Mouse (Mus musculus) myocyte (in vitro differentiated cells): ENCODE results near the gene Edaradd. TPM values are rescaled to one million over a fixed set of nuclear protein-coding genes. Genes with fewer than 3 reads are reported as not detected.

Experiments
- H3K27me3 ChIP-seq: one replicate; pipeline ENCODE4 v1.6.1; 2011; ENCODE audit not compliant: control insufficient read depth, insufficient read depth, insufficient read length
- H3K36me3 ChIP-seq: one replicate; pipeline ENCODE4 v1.6.1; 2011; ENCODE audit not compliant: control insufficient read depth, insufficient read depth
- H3K4me2 ChIP-seq: one replicate; pipeline ENCODE4 v1.6.1; 2011; ENCODE audit warnings: low read depth, control low read depth
- H3K4me3 ChIP-seq: one replicate; pipeline ENCODE4 v1.5.1; 2011; ENCODE audit warnings: mild to moderate bottlenecking, control low read depth, moderate library complexity
- H3K79me2 ChIP-seq: one replicate; pipeline ENCODE4 v1.6.1; 2011; ENCODE audit not compliant: control insufficient read depth, insufficient read depth
- H3ac ChIP-seq: one replicate; pipeline ENCODE4 v1.6.1; 2011; ENCODE audit not compliant: control insufficient read depth, insufficient read length
- CEBPB ChIP-seq: IDR thresholded peaks from 2 replicates; pipeline ENCODE4 v1.6.1; 2011; ENCODE audit warnings: mild to moderate bottlenecking, moderate library complexity; ENCODE audit not compliant: poor library complexity, insufficient read depth, severe bottlenecking
- E2F4 ChIP-seq: IDR thresholded peaks from one replicate; pipeline ENCODE4 v1.6.1; 2011; ENCODE audit warnings: mild to moderate bottlenecking, control low read depth, moderate library complexity; ENCODE audit not compliant: insufficient read depth
- MAX ChIP-seq: IDR thresholded peaks from one replicate; pipeline ENCODE4 v1.6.1; 2011; ENCODE audit warnings: low read depth, mild to moderate bottlenecking, control low read depth
- MYOD1 ChIP-seq, 3 experiments: IDR thresholded peaks; one replicate each; pipeline ENCODE4 v1.6.1; 2011; ENCODE audit warnings: control low read depth in 2 of 3, low read depth in 2 of 3, mild to moderate bottlenecking in 2 of 3, moderate library complexity in 1 of 3; ENCODE audit not compliant: insufficient read length in 2 of 3, control insufficient read depth in 1 of 3
- MYOG ChIP-seq, 3 experiments: IDR thresholded peaks; one replicate each; pipeline ENCODE4 v1.6.1; 2011; ENCODE audit warnings: control low read depth in 2 of 3, low read depth in 2 of 3, mild to moderate bottlenecking in 2 of 3; ENCODE audit not compliant: insufficient read length in 2 of 3, control insufficient read depth in 1 of 3, insufficient read depth in 1 of 3
- POLR2A ChIP-seq: IDR thresholded peaks from one replicate; pipeline ENCODE4 v1.6.1; 2011; ENCODE audit warnings: low read depth, mild to moderate bottlenecking, control low read depth, moderate library complexity; ENCODE audit not compliant: insufficient read length
- POLR2AphosphoS2 ChIP-seq: IDR thresholded peaks from one replicate; pipeline ENCODE4 v1.6.1; 2011; ENCODE audit warnings: low read depth, control low read depth; ENCODE audit not compliant: insufficient read length
- REST ChIP-seq: IDR thresholded peaks from one replicate; pipeline ENCODE4 v1.6.1; 2011; ENCODE audit warnings: mild to moderate bottlenecking, control low read depth, moderate library complexity; ENCODE audit not compliant: insufficient read depth, insufficient read length
- SRF ChIP-seq: IDR thresholded peaks from one replicate; pipeline ENCODE4 v1.6.1; 2011; ENCODE audit warnings: low read depth; ENCODE audit not compliant: control insufficient read depth, insufficient read length
- TCF12 ChIP-seq: IDR thresholded peaks from one replicate; pipeline ENCODE4 v1.6.1; 2011; ENCODE audit warnings: mild to moderate bottlenecking, control low read depth; ENCODE audit not compliant: poor library complexity, insufficient read depth, severe bottlenecking
- TCF3 ChIP-seq: IDR thresholded peaks from one replicate; pipeline ENCODE4 v1.6.1; 2011; ENCODE audit warnings: low read depth, control low read depth; ENCODE audit not compliant: insufficient read length
- USF1 ChIP-seq: IDR thresholded peaks from one replicate; pipeline ENCODE4 v1.6.1; 2011; ENCODE audit warnings: low read depth, mild to moderate bottlenecking, control low read depth, moderate library complexity
- polyA plus RNA-seq: library from polyadenylated mRNA; unstranded; fragments of >200 nt; fragmentation: generic; extraction: Trizol; gene quantifications from one replicate; pipeline ENCODE4 v1.2.1, GENCODE M21; 2012; ENCODE audit warnings: missing spikeins

Edaradd gene
- polyA plus RNA-seq, 1 experiment: not detected

DNA sequence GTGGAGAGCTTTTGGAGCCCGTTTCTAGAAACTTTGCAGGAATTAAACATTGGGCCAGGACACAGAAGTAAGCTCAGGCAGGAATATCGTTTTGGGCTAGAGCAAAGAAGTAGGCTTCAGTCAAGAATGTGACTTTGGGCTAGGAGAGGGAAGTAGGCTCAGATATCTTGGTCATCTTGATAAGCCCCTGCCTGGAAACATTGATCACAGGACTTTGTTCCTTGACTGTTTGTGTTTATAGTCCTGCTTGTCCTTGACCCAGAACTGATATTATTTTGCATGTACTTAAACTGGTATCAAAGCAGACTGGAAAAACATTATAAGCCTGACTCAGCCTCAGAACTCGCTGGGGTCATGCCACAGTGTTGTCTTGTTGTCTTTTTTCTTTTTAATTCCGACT, 57.6 kb downstream of the Edaradd start:
- H3K27me3 ChIP-seq: no peaks in the 10 kb centered on the region
- peaks cover 5% of the 10 kb centered on the region for H3K36me3 ChIP-seq
- H3ac ChIP-seq: no peak overlapping the region
- TF ChIP-seq REST: no peak
- TF ChIP-seq MYOG (IDR thresholded peaks at IDR 0.05; ENCODE audit: control insufficient read depth in 1 of 3, insufficient read depth in 1 of 3, insufficient read length in 2 of 3, low read depth in 2 of 3): no peak
- TF ChIP-seq E2F4: no peak
- no peak for TF ChIP-seq SRF
- TF ChIP-seq USF1: no peak
- TF ChIP-seq MYOD1 (IDR thresholded peaks at IDR 0.05; ENCODE audit: control insufficient read depth in 1 of 3, insufficient read length in 2 of 3, low read depth in 2 of 3): no peak
- no peak for TF ChIP-seq POLR2A
- TF ChIP-seq MAX: no peak
- TF ChIP-seq CEBPB: no peak
- TF ChIP-seq TCF3: no peak
- TF ChIP-seq TCF12: no peak
- no peak overlapping the region for H3K4me3 ChIP-seq
- peaks cover 16% of the 10 kb centered on the region for H3K79me2 ChIP-seq
- H3K4me2 ChIP-seq: no peak overlapping the region

DNA sequence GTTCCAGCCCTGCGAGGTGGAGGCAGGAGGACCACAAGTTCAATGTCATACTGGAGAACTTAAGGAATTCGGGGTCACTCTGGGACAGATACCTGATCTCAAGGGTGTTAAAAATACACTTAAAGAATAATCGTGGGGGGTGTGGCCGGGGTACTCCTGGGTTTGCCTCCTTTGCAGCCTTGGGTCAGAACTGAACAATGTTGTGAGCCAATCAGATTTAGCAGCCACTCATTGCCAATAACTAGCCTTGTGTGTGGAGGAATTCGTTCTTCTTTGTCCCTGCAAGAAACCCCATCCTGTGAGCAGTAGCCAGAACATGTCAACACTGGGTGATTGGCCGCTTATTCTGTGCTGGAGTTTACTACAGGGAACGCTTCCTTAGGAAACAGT, 58.5 kb downstream of the Edaradd start:
- Histone ChIP-seq H3ac (peak overlapping the region; percentile 98), H3K36me3 (peaks cover 5% of the 10 kb centered on the region), H3K4me3 (peak overlapping the region; percentile 95), H3K27me3 (no peaks in the 10 kb centered on the region), H3K4me2 (peak overlapping the region; percentile 91), H3K79me2 (peaks cover 16% of the 10 kb centered on the region)
- TF ChIP-seq CEBPB (no peak), E2F4 (no peak), USF1 (no peak), TCF3 (no peak), POLR2A (no peak), MAX (no peak), MYOD1 (IDR thresholded peaks at IDR 0.05; ENCODE audit: control insufficient read depth in 1 of 3, insufficient read length in 2 of 3, low read depth in 2 of 3) (no peak), REST (no peak)

DNA sequence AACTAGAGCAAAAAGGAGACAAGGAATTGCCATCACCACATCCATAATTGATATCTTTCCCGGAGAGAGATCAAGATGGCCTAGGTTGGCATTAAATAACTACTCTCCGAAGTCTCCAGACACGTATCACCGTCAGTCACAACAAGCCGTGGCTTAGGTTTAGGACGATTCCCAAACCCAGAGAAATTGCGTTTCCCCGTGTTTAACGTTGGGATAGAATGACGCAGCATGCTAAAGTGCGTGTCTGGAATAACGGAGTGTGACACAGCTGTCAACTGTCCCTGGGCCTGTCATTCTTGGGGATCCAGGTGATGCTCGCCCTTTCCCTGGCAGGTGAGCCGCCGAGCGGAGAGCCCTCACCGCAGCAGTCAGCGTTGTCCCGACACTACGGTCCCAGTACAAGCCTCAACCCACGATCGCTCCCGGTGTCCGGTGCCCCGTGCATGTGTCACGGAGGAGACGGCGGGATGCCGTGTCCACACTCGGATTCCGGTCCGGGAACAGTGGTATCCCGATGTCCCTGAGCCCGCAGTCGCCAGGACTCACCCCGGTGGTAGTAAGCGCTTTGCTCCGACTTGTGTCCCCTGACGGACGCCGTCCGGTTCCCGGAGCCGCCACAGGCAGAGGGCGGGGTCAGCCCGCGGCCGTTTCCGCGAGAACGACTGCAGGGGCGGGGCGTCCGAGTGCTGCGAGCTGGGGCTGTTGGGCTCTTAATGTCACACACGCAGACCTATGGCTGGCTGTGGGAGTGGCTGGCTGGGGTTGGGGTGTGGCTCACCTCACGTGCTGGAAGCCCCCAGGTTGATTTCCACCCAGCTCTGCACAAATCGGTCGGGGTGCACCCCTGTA, 59.1 kb downstream of the Edaradd start:
- peaks cover 16% of the 10 kb centered on the region for H3K79me2 ChIP-seq
- peak overlapping the region; percentile 98 for H3ac ChIP-seq
- peak overlapping the region; percentile 91 for H3K4me2 ChIP-seq
- H3K4me3 ChIP-seq: peak overlapping the region; percentile 95
- TF ChIP-seq TCF3 (no peak), MYOG (IDR thresholded peaks at IDR 0.05; ENCODE audit: control insufficient read depth in 1 of 3, insufficient read depth in 1 of 3, insufficient read length in 2 of 3, low read depth in 2 of 3) (peak in 1 of 3 experiments; percentile 42), CEBPB (no peak), REST (no peak), MYOD1 (IDR thresholded peaks at IDR 0.05; ENCODE audit: control insufficient read depth in 1 of 3, insufficient read length in 2 of 3, low read depth in 2 of 3) (peak in 1 of 3 experiments; percentile 25), MAX (no peak), POLR2A (peak; percentile 87), E2F4 (peak; percentile 26), USF1 (no peak), TCF12 (no peak), SRF (peak; percentile 15), POLR2AphosphoS2 (peak; percentile 65)
- H3K27me3 ChIP-seq: no peaks in the 10 kb centered on the region
- peaks cover 5% of the 10 kb centered on the region for H3K36me3 ChIP-seq

DNA sequence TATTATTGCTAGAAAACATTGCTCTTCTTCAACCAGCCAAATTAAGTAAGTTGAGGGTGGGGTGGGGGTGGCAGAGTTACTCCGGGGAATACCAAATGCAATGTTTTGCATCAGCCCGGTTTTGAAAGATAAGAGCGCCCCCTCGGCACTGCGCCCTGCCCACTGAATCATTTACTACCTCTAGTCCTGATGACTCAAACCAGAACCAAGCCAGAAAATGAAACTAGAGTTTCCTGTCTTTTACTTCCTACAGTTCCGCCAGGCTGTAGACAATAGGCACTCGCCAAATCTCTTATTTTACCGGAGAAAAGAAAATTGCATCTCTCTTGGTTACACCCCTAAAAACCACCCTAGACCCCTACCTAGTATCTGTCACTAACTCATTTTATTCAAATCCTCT, 59.8 kb downstream of the Edaradd start:
- Histone ChIP-seq H3K79me2 (peaks cover 16% of the 10 kb centered on the region), H3K36me3 (peaks cover 5% of the 10 kb centered on the region), H3K4me2 (peak overlapping the region; percentile 68), H3K27me3 (no peaks in the 10 kb centered on the region), H3ac (peak overlapping the region; percentile 98), H3K4me3 (peak overlapping the region; percentile 95)
- no peak for TF ChIP-seq POLR2A
- peak; percentile 61; the same call in 1 of the 2 replicates for TF ChIP-seq CEBPB

DNA sequence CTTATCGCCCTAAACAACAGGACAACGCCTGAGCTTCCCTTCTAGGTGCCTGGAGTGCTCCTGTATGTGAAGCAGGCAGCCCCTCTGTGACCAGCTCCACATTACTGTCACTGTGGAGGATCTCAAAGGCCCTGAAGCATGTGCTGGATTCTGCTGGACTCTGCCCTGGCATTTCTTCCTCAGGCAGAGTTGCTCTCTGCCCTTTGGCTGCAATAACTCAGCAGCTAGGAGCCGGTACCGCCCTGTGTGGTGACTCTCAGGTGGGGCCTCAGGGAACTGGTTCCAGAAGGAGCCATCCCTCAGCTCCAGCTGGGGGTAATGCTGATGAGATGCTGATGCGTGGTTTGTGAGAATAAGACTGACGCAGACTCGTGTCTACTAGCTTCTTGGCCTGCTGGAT, 63.5 kb downstream of the Edaradd start:
- no peaks in the 10 kb centered on the region for H3K27me3 ChIP-seq
- H3K4me2 ChIP-seq: no peak overlapping the region
- peaks cover 10% of the 10 kb centered on the region for H3K36me3 ChIP-seq
- TF ChIP-seq CEBPB (no peak), POLR2AphosphoS2 (no peak), MYOG (IDR thresholded peaks at IDR 0.05; ENCODE audit: control insufficient read depth in 1 of 3, insufficient read depth in 1 of 3, insufficient read length in 2 of 3, low read depth in 2 of 3) (no peak), USF1 (no peak), SRF (no peak), REST (no peak)
- no peak overlapping the region for H3ac ChIP-seq
- H3K79me2 ChIP-seq: peaks cover 16% of the 10 kb centered on the region
- H3K4me3 ChIP-seq: no peak overlapping the region
